Mouse (Mus musculus) ovary, adult 18-20 months (tissue): Measurements from ENCODE around the gene Fgfr2.

Experiments
- DNase-seq: peaks from one replicate; pipeline ENCODE4 v3.0.0; 2022; ENCODE audit warnings: low spot score, mixed read lengths

The Fgfr2 gene

GRCm38 (mm10) chr7:133123244-133123998, at the start of gene Fgfr2:
Gene Fgfr2 (minus strand): TSS chr7:133123350.
- peak; percentile 54 for DNase-seq

DNA sequence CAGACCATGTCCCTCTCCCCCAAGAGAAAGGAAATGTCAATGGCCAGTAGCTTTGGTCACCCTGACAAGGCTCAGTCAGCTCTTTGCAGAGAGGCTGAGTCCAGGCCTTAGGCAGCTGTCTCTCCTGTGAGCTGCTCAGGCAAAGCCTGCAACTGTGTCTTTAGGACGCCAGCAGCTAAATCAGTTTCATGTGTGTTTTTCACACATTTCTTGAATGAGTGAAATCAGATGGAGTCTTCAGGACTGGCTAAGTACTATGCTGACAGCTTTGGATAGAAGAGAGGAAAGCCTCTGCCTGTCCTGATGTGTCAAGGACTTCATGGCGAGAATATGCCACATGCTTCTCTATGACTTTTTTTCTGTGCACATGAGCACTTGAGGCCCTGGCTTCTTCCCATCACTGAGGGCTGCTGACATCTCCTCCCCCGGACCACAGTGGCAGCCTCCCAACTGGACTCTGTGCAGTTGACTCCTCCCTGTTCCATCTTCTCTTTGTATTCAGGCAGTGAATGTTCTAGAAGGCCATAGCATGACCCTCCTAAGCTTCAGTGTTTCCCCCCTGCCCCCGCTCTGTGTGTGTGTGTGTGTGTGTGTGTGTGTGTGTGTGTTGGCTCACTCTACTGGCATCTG, 48.4 kb upstream of the Fgfr2 start:
- DNase-seq: no peak

GRCm38 (mm10) chr7:133168928-133169327, 45.8 kb upstream of the Fgfr2 start:
- DNase-seq: no peak

DNA sequence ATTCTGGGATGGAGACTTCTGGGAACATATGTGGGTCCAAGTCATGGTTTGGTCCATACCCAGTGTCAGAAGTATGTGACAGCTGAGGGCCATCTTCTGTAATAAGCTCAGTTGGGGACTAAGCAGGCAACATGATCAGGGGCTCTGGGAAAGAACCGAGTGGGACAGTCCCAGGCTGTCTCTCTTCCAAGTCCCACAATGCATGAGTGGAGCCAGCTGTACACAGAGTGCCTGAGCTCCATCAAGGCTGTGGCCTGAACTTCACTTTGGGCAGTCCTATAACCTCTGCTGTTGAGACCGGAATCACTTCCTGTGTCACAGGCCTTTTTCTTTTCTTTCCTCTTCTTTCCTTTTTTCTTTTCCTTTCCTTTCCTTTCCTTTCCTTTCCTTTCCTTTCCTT, 44.8 kb upstream of the Fgfr2 start:
- DNase-seq: no peak

DNA sequence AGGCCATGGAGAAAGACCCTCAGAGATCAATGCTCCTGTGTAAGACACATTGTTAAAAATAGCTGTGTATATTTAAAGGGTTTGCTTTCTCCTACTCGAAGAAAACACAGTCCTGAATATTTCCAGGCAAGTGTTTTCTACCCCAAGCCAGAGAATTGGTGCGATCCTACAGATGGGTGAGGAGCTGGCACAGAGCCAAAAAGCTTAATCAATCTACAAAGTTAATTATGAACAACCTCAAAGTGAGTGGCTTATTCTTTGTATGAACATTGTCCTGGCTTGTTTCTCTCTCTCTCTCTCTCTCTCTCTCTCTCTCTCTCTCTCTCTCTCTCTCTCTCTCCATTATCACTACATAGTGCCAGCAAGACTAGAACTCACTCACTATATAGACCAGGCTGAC, 41.6 kb upstream of the Fgfr2 start:
- no peak for DNase-seq

- DNase-seq: no peak
Observed at GRCm38 (mm10) chr7:133163011-133163410, 39.9 kb upstream of the Fgfr2 start.

DNA sequence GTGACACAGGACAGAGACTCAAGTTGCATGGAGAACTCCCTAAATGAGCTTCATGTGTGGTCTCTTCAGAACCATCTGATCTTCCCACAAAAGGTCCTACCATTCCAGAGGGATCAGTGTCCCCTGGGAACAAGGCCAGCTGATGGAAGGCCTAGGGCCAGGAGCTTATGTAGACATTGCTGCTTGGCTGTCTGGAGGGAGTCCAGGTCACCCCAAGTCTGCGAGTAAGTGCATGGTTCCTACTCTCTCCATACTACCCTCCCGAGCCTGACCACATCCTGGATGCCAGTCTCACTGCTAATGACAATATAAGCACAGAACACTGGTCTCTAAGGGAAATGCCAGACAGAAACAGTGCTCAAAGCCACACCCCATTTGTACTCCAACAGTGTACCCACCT, 39.0 kb upstream of the Fgfr2 start:
- no peak for DNase-seq

- DNase-seq: no peak
Observed at GRCm38 (mm10) chr7:133161362-133162080, 38.4 kb upstream of the Fgfr2 start.

- DNase-seq: no peak
Observed at GRCm38 (mm10) chr7:133159519-133159918, 36.4 kb upstream of the Fgfr2 start.

- DNase-seq: no peak
Observed at GRCm38 (mm10) chr7:133155621-133156020, 32.5 kb upstream of the Fgfr2 start.

- DNase-seq: no peak
Observed at GRCm38 (mm10) chr7:133154846-133155245, 31.7 kb upstream of the Fgfr2 start.

DNA sequence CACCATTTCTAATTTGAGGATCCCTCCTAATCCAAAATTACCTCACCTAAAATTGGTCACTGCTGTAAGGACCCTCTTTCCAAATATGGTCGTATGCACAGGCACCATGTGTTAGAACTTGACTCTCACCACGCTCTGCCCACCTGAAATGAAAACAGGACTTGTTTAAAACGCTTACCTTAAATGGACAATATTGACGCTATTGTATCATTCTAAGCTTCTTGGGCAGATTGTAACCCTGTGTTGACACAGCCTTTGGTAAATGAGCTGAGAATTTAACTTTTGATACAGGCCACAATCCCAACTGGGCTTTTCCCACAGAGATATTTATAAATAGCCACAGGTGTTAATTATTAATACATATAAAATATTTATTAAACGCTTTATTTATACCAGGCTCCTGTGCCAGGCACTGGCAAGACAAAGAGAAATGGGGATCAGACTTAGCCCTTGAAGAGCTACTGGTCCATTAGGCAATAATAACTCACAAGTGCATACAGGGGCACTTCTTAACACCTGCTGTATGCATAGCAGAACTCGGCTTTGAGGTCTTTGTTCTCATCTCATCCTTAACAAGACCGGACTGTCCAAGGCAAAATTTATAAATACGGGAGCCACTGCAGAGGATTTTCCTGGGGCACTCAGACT, 16.7 kb upstream of the Fgfr2 start:
- no peak for DNase-seq

- no peak for DNase-seq
Observed at GRCm38 (mm10) chr7:133133552-133133951, 10.4 kb upstream of the Fgfr2 start.

DNA sequence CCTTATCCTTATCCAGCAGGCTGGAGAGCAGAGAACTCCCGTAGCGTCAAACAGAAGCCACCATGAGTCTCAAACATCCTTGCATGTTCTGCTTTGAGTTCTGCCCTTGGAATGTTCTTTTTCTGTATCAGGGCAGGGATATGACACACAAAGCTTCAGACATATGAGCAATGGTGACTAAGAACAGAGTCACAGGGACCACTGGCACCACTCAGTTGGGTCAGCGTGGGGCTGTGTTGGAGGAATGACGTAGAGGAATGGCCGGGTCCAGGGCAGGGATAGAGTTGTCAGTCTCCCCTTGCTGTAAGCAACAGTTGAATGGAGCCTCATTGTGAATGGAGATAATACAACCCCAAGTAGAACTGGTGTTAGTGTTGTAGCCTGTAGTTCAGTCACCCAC, 9.6 kb upstream of the Fgfr2 start:
- DNase-seq: no peak

- DNase-seq: no peak
Observed at GRCm38 (mm10) chr7:133124701-133125485, 1.7 kb upstream of the Fgfr2 start.

DNA sequence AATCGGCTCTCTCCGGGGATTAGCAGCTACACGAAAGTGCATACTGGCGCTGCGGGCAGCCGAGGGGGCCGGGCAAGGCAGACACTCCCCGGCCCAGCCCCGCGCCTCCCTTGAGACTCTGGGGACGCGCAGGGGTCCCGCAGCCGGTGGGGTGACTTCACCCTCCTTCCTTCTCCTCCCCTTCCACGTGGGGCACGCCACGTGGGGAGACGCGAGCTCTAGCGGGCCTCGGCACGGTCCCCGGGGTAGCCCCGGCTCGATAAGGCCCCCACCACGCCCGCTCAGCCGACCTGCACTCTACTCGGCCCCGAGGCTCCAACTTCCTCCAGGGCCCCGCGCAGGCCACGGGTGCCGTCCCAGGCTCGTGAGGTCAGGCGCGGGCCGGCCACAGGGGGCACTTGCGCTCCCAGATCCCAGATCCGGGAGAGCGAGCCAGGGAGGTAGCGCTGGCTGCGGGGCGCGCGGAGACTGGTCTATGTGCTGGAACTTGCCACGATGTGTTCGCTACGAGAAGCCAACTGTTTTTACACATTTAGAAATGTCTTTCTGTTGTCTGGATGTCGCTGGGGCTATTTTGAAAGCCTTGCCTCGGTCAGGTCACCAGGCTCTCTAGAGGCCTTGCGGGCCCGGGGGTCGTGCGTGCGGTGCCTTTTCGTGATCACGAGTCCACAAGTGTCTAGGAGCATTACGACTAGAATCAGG, 1.0 kb upstream of the Fgfr2 start, which contains the start of gene Ctbp2:
Ctbp2 (minus strand) TSS at position 356 of the 702 bp plus-strand sequence.
- DNase-seq: peak; percentile 77

DNA sequence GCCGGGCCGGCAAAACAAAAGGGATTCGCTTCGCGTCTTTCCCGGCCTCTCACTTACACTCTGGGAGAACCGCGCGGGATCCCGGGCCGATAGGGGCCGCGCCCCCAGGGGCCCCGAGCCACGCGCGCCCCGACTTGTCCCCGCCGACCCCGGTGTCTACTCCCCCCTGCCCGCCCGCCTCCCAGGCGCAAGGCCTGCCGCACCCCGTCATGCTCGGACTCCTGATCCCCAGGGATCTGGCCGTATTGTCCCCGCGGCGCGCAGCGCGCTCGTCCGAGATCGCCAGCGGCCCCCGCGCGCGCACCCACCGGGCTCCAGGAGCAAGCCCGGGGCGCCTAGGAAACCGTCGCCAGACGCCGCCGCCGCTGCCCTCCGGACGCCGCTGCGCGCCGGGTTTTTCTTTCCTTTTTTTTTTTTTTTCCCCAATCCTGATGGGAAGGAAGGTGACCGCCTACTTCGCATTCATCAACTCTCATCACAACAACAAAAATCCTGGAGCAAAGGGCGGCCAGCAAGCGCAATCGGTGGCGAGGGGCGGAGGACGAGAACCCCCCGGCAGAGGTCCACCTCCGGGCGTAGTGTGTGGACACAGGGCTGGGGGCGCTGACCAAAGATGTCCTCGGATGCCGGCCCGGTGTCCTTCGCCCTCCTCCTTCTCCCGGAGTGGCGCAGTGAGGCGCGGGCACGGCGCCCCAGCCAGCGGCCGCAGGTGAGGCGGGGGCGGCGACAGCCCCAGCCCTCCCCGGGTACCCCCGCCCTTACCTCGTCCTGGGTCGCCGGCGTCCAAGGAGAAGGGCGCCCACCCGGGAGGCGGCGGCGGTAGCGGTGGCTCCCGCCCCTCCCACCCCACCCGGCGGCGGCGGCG, 539 bp downstream of the Fgfr2 start:
- peak; percentile 42 for DNase-seq

GRCm38 (mm10) chr7:133121661-133122378, 1.3 kb downstream of the Fgfr2 start:
- DNase-seq: no peak

DNA sequence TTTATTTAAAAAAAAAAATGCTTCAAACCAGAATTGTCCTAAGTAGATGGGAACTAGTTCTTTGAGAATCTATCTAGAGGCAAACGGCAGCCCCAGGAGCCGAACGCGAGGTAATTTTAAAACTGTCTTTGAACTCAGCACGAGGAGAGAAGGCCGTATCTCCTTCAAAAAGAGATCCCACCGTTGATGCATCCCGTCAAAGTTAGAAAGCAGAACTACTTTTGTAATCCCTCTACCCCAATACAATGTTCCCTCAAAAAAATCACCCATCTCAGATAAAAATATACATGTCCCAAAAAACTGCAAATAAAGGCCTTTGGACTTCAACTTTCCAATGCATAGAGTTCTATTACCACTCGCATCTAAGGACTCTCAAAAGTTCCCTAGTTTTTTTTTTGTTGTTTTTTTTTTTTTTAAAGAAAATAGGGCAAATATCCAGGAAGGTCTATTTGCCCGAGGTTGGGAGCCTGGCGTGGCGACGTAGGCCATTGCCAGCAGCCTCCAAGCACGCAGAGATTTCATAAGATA, 2.0 kb downstream of the Fgfr2 start:
- no peak for DNase-seq
